Mouse (Mus musculus) kidney, postnatal 25 days (tissue): ENCODE measurements at regions not wholly inside any gene's neighbourhood (a gene's known extent, or its start where the extent isn't known, plus 50 kb on each side); places are given as distances from the start of the nearest gene placed in this dataset.
A peak's percentile ranks its signal among the peaks of the same experiment; 100 is the strongest.
"Not testable (repeated sequence)": the region's sequence is repeated elsewhere in the genome, so short reads cannot be mapped to it uniquely, and the experiment has no call there.

Source experiments
- DNase-seq, 2 experiments: peaks; one replicate each; pipeline ENCODE4 v3.0.0; 2021; ENCODE audit warnings: mixed read lengths in 2 of 2

GRCm38 (mm10) chr3:31508471-31508870 lies 198.3 kb upstream of the Slc7a14 start:
- DNase-seq = no peak

- no peak for DNase-seq
Observed at GRCm38 (mm10) chr3:31499201-31499968, 189.2 kb upstream of the Slc7a14 start.

- DNase-seq = no peak
Observed at GRCm38 (mm10) chr3:31495287-31495686, 185.1 kb upstream of the Slc7a14 start.

GRCm38 (mm10) chr3:31494706-31495105 lies 184.5 kb upstream of the Slc7a14 start:
- DNase-seq = peak in 1 of 2 experiments; percentile 1

- not testable (repeated sequence) for DNase-seq
Observed at GRCm38 (mm10) chr3:31491736-31492135, 181.6 kb upstream of the Slc7a14 start.

GRCm38 (mm10) chr3:31487596-31487995 lies 177.4 kb upstream of the Slc7a14 start:
- DNase-seq = no peak

GRCm38 (mm10) chr3:31481964-31482363 lies 171.8 kb upstream of the Slc7a14 start:
- DNase-seq = no peak

GRCm38 (mm10) chr3:31467882-31468281 lies 157.7 kb upstream of the Slc7a14 start:
- DNase-seq = no peak

GRCm38 (mm10) chr3:31464260-31464659 lies 154.1 kb upstream of the Slc7a14 start:
- no peak for DNase-seq

GRCm38 (mm10) chr3:31459456-31459855 lies 149.3 kb upstream of the Slc7a14 start:
- peak; percentile 33 to 35 for DNase-seq

- DNase-seq = no peak
Observed at GRCm38 (mm10) chr3:31457938-31458337, 147.8 kb upstream of the Slc7a14 start.

GRCm38 (mm10) chr3:31455031-31455430 lies 144.9 kb upstream of the Slc7a14 start:
- no peak for DNase-seq

- DNase-seq = no peak
Observed at GRCm38 (mm10) chr3:31444861-31445260, 134.7 kb upstream of the Slc7a14 start.

- no peak for DNase-seq
Observed at GRCm38 (mm10) chr3:31444311-31444710, 134.1 kb upstream of the Slc7a14 start.

- no peak for DNase-seq
Observed at GRCm38 (mm10) chr3:31443894-31444293, 133.7 kb upstream of the Slc7a14 start.

- DNase-seq = no peak
Observed at GRCm38 (mm10) chr3:31440282-31440681, 130.1 kb upstream of the Slc7a14 start.

- DNase-seq = peak in 1 of 2 experiments; percentile 14
Observed at GRCm38 (mm10) chr3:31437970-31438369, 127.8 kb upstream of the Slc7a14 start.

GRCm38 (mm10) chr3:31435204-31435963 lies 125.2 kb upstream of the Slc7a14 start:
- no peak for DNase-seq

- DNase-seq = peak in 1 of 2 experiments; percentile 1
Observed at GRCm38 (mm10) chr3:31433201-31433600, 123.0 kb upstream of the Slc7a14 start.

GRCm38 (mm10) chr3:31423517-31423916 lies 113.3 kb upstream of the Slc7a14 start:
- DNase-seq = no peak

- no peak for DNase-seq
Observed at GRCm38 (mm10) chr3:31408802-31409201, 98.6 kb upstream of the Slc7a14 start.

GRCm38 (mm10) chr3:31405880-31406279 lies 95.7 kb upstream of the Slc7a14 start:
- no peak for DNase-seq

GRCm38 (mm10) chr3:31399136-31399535 lies 89.0 kb upstream of the Slc7a14 start:
- DNase-seq = no peak

- DNase-seq = no peak
Observed at GRCm38 (mm10) chr3:31394533-31394932, 84.4 kb upstream of the Slc7a14 start.
